Mouse (Mus musculus): ENCODE data around the gene Dennd5b. TPM values are rescaled to one million over a fixed set of nuclear protein-coding genes. Genes with fewer than 3 reads are reported as not detected.
A peak's percentile ranks its signal among the peaks of the same experiment; 100 is the strongest.
"Not testable (repeated sequence)": the region's sequence is repeated elsewhere in the genome, so short reads cannot be mapped to it uniquely, and the experiment has no call there.

Dennd5b gene
- polyA plus RNA-seq, 1 experiment from 2014 or later = 13.9 TPM

DNA sequence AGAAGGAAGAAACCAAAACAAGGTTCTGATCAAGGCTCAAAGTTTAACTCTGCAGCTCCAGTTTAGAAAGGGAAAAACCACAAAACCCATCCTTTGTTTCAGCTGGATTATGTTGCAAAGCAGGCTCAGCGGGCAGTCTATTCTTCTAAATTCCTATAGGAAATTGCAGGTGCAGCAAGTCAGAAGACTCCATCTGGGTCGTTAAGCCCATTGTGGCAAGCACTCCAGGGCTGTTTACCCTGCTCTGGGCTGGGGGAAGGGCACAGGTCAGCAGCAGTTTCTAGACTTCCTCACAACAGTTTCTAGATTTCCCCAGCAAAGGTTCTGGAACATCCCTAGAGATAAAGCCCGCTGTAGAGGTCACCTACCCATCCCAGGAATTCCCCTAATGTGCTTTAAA, 29.6 kb upstream of the Dennd5b start:
- no peak overlapping the region for H3K9ac ChIP-seq
- H3K36me3 ChIP-seq (ENCODE audit: poor library complexity, severe bottlenecking) = no peaks in the 10 kb centered on the region
- no peak overlapping the region for H3K27ac ChIP-seq
- ATAC-seq = no peak
- WGBS = 5% methylated on average over 3 of the region's 3 CpGs
- H3K27me3 ChIP-seq = no peaks in the 10 kb centered on the region
- no peaks in the 10 kb centered on the region for H3K9me3 ChIP-seq (replicated peaks)
- H3K4me2 ChIP-seq = no peak overlapping the region
- no peak overlapping the region for H3K4me3 ChIP-seq
- H3K4me1 ChIP-seq = 0 out of 2 replicates have a peak, but pooled peaks cover 5% of the 10 kb centered on the region

DNA sequence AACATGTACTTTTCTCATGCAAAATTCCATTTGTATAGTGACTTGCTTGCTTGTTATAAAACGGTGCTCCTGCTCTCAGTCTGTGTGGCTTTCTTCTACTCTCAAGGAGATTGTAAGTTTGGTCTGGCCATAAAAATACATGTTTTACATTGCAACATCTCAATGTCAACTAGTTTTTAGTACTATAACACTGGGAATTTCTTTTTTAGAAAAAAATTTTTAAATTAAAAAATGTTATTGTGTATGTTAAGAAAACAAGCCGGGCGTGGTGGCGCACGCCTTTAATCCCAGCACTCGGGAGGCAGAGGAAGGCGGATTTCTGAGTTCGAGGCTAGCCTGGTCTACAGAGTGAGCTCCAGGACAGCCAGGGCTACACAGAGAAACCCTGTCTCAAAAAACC, 28.4 kb upstream of the Dennd5b start, which contains the start of gene Gm10203:
Gene Gm10203 (plus strand): TSS at position 301 of the 400 bp plus-strand sequence.
- H3K27ac ChIP-seq; H3K4me1 ChIP-seq; H3K9me3 ChIP-seq (replicated peaks); H3K9ac ChIP-seq; H3K4me2 ChIP-seq; ATAC-seq; H3K36me3 ChIP-seq (ENCODE audit: poor library complexity, severe bottlenecking); H3K27me3 ChIP-seq; H3K4me3 ChIP-seq: not testable (repeated sequence)
- WGBS = 82% methylated on average over 8 of the region's 8 CpGs

DNA sequence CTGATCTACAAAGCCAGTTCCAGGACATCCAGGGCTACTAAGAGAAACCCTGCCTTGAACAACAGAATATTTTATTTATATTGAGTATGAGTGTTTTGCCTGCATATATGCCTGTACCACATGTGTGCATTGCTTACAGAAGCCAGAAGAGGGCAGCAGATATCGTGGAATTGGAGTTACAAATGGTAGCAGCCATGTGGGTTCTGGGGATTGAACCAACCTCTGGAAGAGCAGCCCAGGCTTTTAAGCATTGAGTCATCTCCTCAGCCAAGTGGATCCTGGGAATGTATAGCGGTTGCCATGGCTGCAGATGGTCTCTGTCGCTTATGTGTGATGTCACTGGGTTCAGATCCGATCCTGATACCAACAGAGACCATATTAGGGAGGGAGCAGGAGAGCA, 25.2 kb upstream of the Dennd5b start:
- no peak overlapping the region for H3K4me2 ChIP-seq
- no peak overlapping the region for H3K4me3 ChIP-seq
- no peaks in the 10 kb centered on the region for H3K4me1 ChIP-seq
- no peaks in the 10 kb centered on the region for H3K36me3 ChIP-seq (ENCODE audit: poor library complexity, severe bottlenecking)
- H3K9me3 ChIP-seq (replicated peaks) = no peaks in the 10 kb centered on the region
- 74% methylated on average over 4 of the region's 4 CpGs for WGBS
- no peak overlapping the region for H3K27ac ChIP-seq
- no peaks in the 10 kb centered on the region for H3K27me3 ChIP-seq
- no peak overlapping the region for H3K9ac ChIP-seq
- no peak for ATAC-seq

DNA sequence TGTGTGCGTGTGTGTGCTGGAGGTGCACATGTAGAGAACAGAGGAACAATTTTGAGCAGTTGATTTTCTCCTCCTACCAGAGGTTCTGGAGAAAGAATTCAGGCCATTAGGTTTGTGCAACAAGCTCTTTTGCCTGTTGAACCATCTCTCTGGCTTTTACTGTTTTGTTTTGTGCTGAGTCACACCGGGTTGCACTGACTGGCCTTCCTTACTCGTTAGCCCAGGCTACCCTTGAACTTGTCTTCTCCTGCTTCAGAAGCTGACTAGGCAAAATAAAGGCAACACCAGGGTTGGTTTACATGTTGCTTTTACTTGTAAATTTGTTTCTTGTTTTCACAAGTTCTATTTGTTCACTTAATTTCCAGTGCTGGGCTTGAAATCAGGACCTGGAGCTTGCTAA, 21.6 kb upstream of the Dennd5b start:
- WGBS = 93% methylated on average over 3 of the region's 3 CpGs
- Histone ChIP-seq H3K27ac (no peak overlapping the region), H3K36me3 (ENCODE audit: poor library complexity, severe bottlenecking) (no peaks in the 10 kb centered on the region), H3K4me3 (no peak overlapping the region), H3K27me3 (no peaks in the 10 kb centered on the region), H3K9me3 (replicated peaks) (no peaks in the 10 kb centered on the region), H3K4me1 (no peaks in the 10 kb centered on the region), H3K4me2 (no peak overlapping the region), H3K9ac (no peak overlapping the region)
- no peak for ATAC-seq

DNA sequence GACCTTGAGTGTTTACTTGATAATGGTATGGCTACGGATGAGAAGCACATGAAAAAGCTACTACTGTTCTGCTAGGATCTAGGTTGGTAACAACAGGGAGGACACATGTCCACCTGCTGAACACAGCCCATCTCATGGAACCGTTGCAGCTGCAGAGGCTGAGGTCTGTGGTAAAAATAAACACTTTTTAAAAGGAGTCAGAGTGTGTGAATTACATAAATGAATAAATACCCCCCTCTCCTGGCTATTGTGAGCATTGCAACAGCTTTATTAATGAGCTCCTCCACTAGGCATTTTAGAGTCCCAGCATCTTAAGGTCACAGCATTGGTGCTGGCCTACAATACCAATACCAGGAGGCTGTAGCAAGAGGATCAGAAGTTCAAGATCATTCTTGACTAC, 18.4 kb upstream of the Dennd5b start:
- no peak overlapping the region for H3K9ac ChIP-seq
- no peak overlapping the region for H3K4me2 ChIP-seq
- H3K4me3 ChIP-seq = no peak overlapping the region
- no peaks in the 10 kb centered on the region for H3K27me3 ChIP-seq
- no peaks in the 10 kb centered on the region for H3K36me3 ChIP-seq (ENCODE audit: poor library complexity, severe bottlenecking)
- 41% methylated on average over 2 of the region's 2 CpGs for WGBS
- no peak overlapping the region for H3K27ac ChIP-seq
- peak; percentile 78 for ATAC-seq
- no peaks in the 10 kb centered on the region for H3K9me3 ChIP-seq (replicated peaks)
- H3K4me1 ChIP-seq = no peaks in the 10 kb centered on the region

DNA sequence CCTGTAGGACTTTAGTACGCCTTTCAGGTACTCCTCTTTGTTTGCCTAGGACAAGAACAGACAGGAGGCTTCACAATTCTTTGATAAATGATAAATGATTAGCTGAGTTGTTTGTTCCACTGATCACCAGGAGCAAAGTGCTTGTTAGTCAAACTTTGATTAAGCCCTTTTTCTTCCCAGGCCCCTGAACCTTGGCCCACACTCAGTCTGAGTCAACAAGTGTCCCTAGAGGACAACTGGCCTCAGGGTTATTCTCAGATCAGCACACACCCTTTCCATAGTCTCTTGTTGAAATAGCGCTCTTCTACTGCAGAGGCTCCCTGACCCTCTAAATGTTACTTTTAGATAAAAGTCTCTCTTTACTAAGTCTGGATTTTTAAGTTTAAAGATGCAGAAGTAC, 17.5 kb upstream of the Dennd5b start:
- Histone ChIP-seq H3K4me2 (no peak overlapping the region), H3K4me1 (no peaks in the 10 kb centered on the region), H3K9me3 (replicated peaks) (no peaks in the 10 kb centered on the region), H3K36me3 (ENCODE audit: poor library complexity, severe bottlenecking) (no peaks in the 10 kb centered on the region), H3K9ac (no peak overlapping the region), H3K27me3 (no peaks in the 10 kb centered on the region), H3K27ac (no peak overlapping the region), H3K4me3 (no peak overlapping the region)
- no peak for ATAC-seq
- 73% methylated on average over 2 of the region's 2 CpGs for WGBS

- H3K9ac ChIP-seq = no peak overlapping the region
- no peak for ATAC-seq
- H3K4me1 ChIP-seq = no peaks in the 10 kb centered on the region
- no peak overlapping the region for H3K4me2 ChIP-seq
- H3K9me3 ChIP-seq (replicated peaks) = no peaks in the 10 kb centered on the region
- no peak overlapping the region for H3K4me3 ChIP-seq
- no peaks in the 10 kb centered on the region for H3K27me3 ChIP-seq
- no peaks in the 10 kb centered on the region for H3K36me3 ChIP-seq (ENCODE audit: poor library complexity, severe bottlenecking)
- H3K27ac ChIP-seq = no peak overlapping the region
These were observed 15.5 kb upstream of the Dennd5b start for GRCm38 (mm10) chr6:149116992-149117391.

DNA sequence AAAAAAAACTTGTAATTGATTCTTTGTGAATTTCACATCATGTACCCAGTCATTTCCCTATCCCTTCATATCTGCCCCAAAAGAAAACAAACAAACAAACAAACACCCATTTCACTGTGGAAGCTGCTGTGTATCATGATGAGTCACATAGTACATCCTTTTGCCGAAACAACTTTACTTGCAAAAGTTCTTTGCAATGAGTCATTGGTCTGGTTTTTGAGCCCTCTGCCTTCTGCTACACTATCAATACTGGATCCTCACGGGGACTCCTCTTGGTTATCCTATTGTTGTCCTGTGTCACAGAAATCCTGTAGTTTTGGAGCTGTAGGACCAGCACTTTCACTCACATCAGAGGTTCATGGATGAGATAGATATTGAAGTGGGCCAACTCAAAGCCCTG, 7.4 kb upstream of the Dennd5b start:
- Histone ChIP-seq H3K9me3 (replicated peaks) (no peaks in the 10 kb centered on the region), H3K9ac (no peak overlapping the region), H3K4me1 (no peaks in the 10 kb centered on the region), H3K36me3 (ENCODE audit: poor library complexity, severe bottlenecking) (no peaks in the 10 kb centered on the region), H3K4me2 (no peak overlapping the region), H3K4me3 (no peak overlapping the region), H3K27ac (no peak overlapping the region), H3K27me3 (no peaks in the 10 kb centered on the region)
- 85% methylated on average over 2 of the region's 2 CpGs for WGBS
- no peak for ATAC-seq

DNA sequence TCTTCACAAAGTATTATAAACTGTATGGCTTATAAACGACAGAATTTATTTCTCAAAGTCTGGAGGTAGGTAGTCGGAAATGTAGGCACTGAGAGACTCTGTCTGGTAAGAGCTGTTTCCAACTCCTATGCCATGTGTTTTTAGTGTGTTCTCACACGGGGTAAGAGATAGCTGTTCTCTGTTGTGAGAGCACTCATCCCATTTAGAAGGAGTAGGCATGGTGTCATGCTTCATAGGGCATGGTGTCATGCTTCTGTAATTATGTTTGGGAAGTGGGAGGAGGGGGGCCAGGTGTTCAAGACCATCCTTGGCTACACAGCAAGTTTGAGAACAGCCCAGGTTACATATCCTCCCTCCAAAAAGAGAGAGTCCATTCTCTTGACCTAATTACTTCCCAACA, 6.1 kb upstream of the Dennd5b start:
- WGBS = 83% methylated on average over 3 of the region's 3 CpGs
- Histone ChIP-seq H3K27ac (no peak overlapping the region), H3K36me3 (ENCODE audit: poor library complexity, severe bottlenecking) (no peaks in the 10 kb centered on the region), H3K4me2 (no peak overlapping the region), H3K27me3 (no peaks in the 10 kb centered on the region), H3K9me3 (replicated peaks) (no peaks in the 10 kb centered on the region), H3K4me3 (no peak overlapping the region), H3K4me1 (no peaks in the 10 kb centered on the region), H3K9ac (no peak overlapping the region)
- no peak for ATAC-seq

GRCm38 (mm10) chr6:149103451-149103850, 2.0 kb upstream of the Dennd5b start:
- no peak overlapping the region for H3K9ac ChIP-seq
- no peaks in the 10 kb centered on the region for H3K36me3 ChIP-seq (ENCODE audit: poor library complexity, severe bottlenecking)
- H3K9me3 ChIP-seq (replicated peaks) = no peaks in the 10 kb centered on the region
- H3K27me3 ChIP-seq = no peaks in the 10 kb centered on the region
- ATAC-seq = no peak
- no peak overlapping the region for H3K4me3 ChIP-seq
- peaks cover 11% of the 10 kb centered on the region for H3K4me1 ChIP-seq
- no peak overlapping the region for H3K27ac ChIP-seq
- WGBS = 93% methylated on average over 1 of the region's 1 CpGs
- H3K4me2 ChIP-seq = no peak overlapping the region

- H3K9me3 ChIP-seq (replicated peaks) = no peaks in the 10 kb centered on the region
- peak overlapping the region; percentile 73 for H3K4me2 ChIP-seq
- 11% methylated on average over 7 of the region's 7 CpGs for WGBS
- peak overlapping the region; percentile 73 for H3K4me3 ChIP-seq
- peak overlapping the region; percentile 95 for H3K9ac ChIP-seq
- ATAC-seq = peak; percentile 41
- H3K36me3 ChIP-seq (ENCODE audit: poor library complexity, severe bottlenecking) = no peaks in the 10 kb centered on the region
- no peaks in the 10 kb centered on the region for H3K27me3 ChIP-seq
- peaks cover 11% of the 10 kb centered on the region for H3K4me1 ChIP-seq
- peak overlapping the region; percentile 98 for H3K27ac ChIP-seq
These were observed 413 bp upstream of the Dennd5b start for GRCm38 (mm10) chr6:149101943-149102243.

DNA sequence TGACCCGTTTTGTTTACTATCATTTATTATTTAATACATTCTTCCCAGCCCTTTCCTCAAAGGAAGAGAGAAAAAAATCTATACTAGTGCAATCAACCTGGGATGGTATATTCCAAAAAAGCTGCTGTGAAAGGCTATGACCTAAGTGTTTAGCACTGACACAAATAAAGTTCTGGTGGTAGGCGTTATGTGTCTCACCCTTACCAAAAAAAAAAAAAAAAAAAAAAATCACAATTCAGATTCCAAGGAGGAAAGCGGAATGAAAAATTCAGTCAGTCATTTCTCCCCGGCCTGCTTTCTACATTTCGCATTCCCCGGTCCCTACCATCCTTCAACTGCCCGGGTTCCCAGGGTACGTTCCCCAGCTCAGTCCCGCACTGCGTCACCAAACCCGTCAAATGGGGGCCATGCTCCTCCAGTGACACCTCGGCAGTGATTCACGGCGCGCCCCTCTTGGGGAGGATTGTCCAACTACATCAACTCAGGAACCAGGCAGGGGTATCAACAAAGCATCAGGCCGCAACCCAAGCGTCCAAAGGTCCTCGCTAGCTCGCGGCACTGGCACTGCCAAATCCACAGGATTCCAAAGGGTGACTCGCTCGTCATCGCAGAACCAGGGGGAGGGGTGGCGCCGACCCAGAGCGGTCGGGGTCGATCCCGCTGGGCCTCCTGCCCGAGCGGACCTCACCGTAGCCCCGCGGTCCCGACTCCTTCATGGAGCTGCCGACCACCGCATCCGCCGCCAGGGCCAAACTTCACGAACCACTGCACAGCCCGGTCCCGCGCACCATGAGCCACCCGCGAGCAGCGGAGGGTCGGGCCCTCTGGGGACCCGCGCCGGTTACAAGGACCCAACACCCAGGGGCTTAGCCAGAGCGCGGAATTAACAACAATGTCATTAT, 1.1 kb downstream of the Dennd5b start:
- H3K4me1 ChIP-seq = peaks cover 12% of the 10 kb centered on the region
- ATAC-seq = peak; percentile 66
- H3K9ac ChIP-seq = peak overlapping the region; percentile 95
- 1% methylated on average over 52 of the region's 52 CpGs for WGBS
- H3K36me3 ChIP-seq (ENCODE audit: poor library complexity, severe bottlenecking) = no peaks in the 10 kb centered on the region
- peak overlapping the region; percentile 73 for H3K4me2 ChIP-seq
- peak overlapping the region; percentile 98 for H3K27ac ChIP-seq
- peak overlapping the region; percentile 73 for H3K4me3 ChIP-seq
- H3K9me3 ChIP-seq (replicated peaks) = no peaks in the 10 kb centered on the region
- no peaks in the 10 kb centered on the region for H3K27me3 ChIP-seq

GRCm38 (mm10) chr6:149098993-149099392, 2.5 kb downstream of the Dennd5b start:
- no peak for ATAC-seq
- no peak overlapping the region for H3K9ac ChIP-seq
- no peak overlapping the region for H3K4me3 ChIP-seq
- H3K9me3 ChIP-seq (replicated peaks) = no peaks in the 10 kb centered on the region
- H3K36me3 ChIP-seq (ENCODE audit: poor library complexity, severe bottlenecking) = no peaks in the 10 kb centered on the region
- H3K27me3 ChIP-seq = no peaks in the 10 kb centered on the region
- no peak overlapping the region for H3K27ac ChIP-seq
- peak overlapping the region; percentile 43; the same call in 1 of the 2 replicates for H3K4me2 ChIP-seq
- H3K4me1 ChIP-seq = peaks cover 15% of the 10 kb centered on the region
